Mouse (Mus musculus): ENCODE data around the gene Spx.

Gene Spx

DNA sequence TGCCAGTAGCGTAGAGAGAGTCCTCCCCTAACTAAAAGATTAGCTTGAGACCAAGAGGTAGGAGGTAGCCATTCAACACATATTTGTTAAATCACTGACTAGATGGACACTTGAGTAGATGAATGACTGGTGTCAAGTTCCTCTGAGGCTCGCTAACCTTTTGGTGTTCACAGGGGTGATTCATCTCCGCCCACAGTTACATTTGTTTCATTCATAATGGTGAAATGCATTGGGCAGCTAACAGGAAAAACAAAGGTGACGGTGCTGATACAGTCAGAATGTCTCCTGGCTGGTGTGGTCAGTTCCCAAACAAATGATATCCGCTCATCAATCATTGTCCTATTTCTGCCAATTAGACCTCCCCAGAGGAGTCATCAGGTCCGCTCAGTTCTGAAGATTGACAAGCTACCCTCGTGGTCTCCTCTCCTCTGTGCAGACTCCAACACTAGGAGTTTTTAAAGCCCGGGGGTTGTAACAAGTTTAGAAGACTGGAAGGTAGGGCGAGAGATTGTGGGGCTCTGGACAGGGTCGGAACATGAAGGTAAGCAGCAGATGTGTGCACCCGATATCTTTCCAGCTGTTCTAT is at the start of gene Spx:
TSS of gene Spx (plus strand) at position 536 of the 586 bp plus-strand sequence.
- no peak for DNase-seq (ENCODE audit: low spot score)

DNA sequence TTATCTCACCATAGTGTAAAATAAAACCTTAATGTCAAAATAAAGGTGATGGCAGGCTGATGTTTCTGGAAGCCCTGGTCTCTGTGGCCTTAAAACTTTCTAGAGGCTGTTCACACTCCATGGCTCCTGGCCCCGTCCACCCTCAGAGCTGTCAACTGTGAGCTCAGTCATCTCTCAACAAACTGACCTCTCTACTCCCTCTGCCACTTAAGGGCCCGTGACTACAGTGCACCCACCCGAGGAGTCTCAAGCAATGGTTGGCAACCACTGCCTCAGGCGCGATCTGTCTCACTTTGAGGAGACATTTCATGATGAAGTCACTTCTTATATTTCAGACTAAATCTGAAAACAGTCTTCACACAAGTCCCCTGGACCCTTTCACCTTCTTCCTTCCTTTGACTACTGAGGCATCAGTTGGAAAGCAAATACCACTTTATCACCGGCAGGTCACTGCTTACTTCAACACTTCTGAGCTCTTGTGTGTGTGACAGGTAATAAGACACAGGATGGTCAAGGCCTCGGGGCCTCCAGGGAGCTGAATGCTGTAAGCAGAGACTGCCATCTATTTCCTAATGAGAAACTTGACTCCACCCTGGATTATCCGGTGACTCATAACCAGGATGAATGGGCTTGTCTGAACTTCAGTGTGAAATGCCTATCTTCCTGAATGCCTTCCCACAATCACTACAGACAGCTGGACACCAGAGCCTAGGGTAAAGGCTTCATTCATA is 47.3 kb upstream of the Spx start:
- no peak for DNase-seq (ENCODE audit: low spot score)

DNA sequence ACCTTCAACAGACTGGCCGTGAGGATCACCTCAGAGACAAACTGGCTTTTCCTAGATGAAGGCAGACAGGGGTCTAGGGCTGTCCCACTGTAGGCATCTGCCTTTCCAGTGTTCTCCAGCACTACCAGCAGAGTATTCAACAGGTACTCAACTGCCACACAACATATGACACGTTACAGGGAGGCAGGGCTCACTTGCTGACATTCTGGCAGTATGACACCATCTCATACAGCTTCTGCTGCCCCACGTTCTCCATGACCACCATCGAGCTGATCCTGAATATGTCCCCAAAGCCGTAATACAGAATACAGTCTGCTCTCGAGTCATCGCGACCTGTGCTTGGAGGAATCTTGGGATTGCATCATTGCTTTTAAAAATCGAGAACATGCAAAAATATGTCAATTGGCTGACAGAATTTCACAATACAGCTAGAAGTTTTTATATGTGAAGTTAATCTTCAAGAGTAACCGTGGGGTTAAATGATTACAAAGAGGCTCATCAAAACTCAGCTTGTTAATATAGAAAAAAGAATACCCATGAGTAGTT is 46.7 kb upstream of the Spx start:
- DNase-seq (ENCODE audit: low spot score), result no peak

DNA sequence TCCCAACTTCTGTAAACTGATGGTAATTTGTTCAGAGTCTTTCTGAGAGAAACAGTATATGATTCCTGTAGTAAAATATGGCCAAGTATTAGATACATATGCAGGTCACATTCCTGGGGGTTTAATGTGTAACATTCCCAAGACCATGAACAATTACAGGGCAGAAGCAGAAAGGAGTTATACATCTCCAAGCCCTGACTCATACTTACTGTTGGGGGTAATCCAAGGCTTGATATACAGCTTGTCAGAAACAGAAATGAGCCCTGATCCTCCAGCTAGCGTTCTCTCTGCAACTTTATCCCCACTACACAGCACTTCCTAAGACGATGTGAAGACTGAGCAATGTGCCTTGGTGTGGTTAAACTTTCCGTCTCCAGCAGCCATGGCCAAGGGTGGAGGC is 45.7 kb upstream of the Spx start:
- no peak for DNase-seq (ENCODE audit: low spot score)

DNA sequence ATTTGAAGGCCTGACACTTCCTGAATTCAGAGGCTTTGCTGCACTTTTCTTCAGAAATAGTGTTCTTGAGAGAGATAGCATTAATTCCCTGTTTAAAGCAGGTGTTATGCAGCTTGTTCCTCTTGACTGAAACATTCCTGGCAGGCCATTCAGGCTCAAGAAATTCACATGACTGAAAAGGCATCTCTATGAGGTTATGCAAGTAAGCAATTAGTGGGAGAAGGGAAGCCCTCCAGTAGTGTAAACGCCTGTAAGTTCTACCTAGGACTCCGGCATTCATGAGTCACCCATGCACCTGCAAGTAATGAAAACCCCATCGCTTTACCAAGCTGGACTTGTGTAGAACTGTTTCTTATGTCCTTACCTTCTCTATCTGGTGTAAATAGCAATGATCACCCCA is 43.7 kb upstream of the Spx start:
- no peak for DNase-seq (ENCODE audit: low spot score)

DNA sequence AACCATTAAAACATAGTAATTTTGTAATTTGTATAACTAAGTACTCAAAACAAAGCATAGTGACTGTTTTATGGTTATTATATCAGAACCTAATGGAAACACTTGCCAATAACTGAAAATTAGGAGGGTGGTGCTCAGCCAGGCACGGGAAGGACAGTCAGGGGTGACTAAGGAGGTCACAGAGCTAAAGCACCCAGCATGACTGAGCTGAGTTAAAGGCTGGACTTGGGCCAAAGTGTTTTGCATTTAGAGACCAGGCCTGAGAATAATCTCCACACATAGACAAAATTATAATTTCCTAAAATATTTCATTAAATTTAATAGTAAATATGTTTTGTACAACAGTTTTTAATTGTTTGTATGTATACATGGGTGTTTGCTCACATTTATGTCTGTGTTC is 36.2 kb upstream of the Spx start:
- no peak for DNase-seq (ENCODE audit: low spot score)

DNA sequence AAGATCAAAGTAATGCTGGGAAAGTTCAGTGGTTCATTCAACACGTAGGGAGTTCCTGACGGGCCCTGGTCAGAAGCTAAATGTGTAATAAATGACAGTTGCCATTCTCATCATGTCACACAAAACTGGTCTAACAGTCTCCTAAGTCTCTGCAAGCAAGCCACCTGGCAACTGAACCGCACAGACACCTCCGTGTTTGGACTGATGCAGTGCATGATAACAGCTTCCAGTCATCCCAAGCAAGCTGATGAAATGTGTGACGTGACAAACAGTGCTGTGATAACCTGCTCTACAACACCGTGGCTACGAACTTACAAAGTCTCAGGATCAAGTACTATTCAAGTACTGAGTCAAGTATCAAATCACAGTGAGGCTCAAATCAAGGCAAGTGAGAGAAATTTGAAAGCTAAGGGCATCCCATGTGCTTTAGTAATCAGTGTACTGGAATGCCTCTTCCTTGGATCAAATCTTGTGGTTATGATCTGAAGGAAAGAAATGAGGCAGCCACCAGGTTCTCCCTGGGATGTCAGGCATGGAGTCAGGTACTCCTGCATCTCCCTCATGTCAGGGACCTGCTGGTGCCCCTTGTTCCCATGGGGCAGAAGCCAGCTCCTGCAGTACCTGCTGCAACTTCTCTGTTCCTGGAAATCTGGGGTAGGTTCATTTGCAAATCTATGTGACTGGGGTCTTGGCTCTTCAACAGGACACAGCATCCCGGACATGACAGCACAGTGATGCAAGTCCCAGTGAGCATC is 34.5 kb upstream of the Spx start:
- no peak for DNase-seq (ENCODE audit: low spot score)

DNA sequence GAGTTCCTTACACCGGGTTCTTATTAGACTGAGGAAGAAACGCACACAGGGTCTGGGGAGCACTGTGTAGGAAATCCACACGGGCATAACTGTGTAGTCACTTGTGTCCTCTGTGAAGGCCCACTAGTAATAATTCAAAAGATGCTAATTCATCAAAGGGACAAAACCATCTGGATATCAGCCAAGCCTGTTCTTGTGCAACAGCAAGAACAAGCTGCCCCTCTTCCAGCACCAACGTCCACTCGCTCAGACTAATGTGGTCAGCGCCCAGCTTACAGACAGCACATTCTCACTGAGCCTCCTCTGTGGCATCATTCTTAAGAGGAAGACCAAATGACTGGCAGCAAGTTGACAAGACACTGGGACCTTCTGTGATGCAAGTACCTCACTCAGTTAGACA is 33.3 kb upstream of the Spx start:
- no peak for DNase-seq (ENCODE audit: low spot score)

DNA sequence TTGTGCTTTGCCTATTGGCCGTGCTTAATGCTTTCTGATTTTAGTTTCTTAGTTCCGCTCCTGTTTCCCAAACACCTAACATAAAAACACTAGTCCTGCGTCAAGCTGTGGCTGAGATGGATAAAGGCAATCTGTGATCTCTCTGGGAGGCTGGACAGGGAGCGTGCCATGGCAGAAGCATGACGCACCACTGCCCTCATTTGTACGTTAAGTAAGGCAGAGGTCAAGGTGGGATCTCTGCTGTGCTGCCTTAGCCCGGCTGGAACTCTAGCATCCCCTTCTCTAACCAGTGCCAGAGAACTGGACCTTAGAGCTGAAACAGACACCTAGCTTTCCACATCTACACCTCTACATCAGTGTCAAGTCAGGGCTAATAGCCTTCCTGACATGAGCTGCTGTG is 31.6 kb upstream of the Spx start:
- DNase-seq (ENCODE audit: low spot score), result no peak

DNA sequence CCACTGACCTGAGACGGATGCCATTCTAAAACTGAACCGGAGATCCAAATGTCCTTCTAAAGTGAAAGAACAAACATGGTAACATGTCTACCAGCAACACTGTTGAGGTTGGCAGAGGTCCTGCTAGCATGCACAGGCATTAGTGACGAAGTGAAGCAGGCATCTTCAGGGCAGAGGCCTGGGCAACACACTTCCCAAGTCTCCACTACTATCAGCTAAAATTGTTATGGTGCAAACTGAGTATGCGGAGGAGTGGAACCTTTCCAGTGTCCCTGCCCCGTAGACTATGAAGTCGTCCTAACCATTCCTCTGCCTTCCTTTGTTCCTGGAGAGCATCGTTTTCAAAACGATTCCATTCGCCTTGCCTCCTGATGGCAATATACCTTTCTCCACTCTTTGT is 28.7 kb upstream of the Spx start:
- no peak for DNase-seq (ENCODE audit: low spot score)

DNA sequence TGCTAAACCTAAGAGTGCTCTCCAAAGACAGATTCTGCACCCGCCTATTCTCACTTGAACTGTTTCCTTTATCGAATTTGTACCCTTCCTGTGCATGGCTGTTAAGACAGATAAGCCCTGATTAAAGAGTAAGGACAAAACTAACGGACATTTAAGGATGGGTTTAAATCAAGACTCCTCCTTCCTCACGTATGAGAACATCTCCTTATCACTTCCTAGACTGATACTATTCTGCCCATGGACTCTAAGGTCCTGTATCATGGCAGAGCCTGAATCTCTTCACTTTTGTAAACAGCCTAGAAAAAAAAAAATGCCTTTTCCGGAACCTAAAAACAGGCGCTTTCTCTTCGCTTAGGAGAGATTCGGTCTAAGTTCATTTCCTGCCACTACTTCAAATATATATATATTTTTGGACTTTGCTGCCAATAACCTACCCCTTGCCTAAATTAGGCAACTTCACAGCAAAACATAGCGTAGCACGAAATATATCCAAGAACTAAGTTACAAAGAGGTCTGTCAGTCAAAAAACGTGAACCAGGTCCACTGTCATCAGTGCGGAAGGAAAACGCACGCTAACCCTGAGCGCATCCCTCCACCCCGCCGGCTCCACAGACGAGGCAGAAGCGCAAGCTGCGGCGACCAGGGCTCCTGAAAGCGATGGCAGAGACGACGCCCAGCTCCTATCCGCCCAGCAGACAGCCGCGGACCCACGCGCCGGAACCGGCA is 26.8 kb upstream of the Spx start:
- DNase-seq (ENCODE audit: low spot score), result no peak

DNA sequence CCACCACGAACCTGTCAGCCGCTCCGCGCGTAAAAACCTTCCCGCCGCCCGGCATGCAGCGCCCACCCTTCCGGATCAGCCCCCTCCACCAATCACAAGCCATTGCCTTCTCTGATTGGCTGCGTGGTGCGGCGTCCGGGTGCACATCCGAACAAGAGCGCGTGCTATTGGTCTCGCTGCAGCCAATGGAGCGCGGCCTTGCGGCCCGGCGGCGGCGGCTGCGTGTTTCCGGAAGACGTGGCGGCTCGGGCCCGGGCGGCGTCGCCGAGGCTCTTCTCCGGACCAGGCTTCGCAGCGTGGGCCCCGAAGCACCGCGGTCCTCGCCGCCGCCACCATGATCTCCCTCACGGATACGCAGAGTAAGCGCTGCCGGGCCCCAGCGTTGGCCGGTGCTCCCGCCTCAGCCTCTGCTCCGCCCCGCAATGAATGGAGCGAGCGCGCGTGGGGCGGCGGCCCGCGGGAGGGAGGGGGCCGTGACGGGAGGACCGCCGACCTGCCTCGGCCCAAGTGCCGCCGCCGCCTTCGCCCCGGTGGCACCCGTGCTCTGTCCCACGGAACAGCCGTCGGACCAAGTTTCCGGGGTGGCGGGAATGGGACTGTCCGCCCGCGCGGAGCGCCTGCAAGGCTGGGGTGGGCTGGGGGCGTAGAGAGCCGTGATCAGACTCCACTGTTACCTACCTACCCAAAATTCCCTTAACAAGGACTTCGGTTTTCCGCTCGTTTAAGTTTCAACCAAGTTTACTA is 26.1 kb upstream of the Spx start, which contains the start of the genes Recql and Golt1b:
TSS of gene Recql (minus strand) at position 77 of the 744 bp plus-strand sequence.
TSS of gene Golt1b (plus strand) at position 211 of the 744 bp plus-strand sequence.
- DNase-seq (ENCODE audit: low spot score), result peak; percentile 99

DNA sequence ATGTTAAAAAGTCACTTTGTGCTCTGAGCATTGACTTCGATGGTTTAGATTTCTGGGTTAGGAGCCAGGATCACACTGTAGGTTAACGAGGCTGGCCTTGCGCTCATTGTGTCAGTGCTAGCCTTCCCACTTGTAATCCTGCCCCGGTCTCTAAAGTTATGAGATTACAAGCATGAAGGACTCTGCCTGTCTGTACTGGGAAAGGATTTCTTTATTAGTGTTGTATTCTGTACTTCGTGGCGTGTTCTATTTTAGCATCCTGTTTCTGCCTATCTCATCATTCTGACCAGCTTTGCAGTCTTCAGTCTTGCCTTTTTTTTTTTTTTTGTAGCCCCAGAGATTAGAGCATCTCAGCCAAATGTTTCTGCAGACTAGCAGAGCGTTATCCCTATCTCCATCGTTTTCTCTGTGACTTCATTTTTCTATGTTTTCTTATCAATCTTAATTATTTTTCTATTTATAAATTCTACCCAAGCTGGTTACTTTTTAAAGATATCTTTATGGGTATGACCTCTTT is 25.4 kb upstream of the Spx start:
- no peak for DNase-seq (ENCODE audit: low spot score)

DNA sequence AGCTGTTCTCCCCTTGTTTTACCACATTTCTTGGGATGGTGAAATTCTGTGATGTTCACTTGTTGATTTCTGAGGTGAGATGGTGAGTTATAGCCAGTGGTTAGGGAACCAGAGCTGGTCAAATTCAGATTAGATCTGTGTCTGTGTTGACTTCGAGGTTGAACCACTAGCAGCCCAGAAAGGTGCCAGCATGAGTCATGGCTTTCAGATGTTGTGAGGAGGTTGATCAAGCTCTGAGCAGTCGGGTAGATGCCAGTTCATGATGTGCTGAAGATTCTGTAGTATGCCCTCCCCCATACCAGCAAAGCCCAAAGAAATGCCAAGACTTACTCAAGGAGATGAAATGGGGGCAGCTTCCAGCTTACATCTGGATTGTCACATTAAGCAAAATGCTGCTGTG is 24.1 kb upstream of the Spx start:
- DNase-seq (ENCODE audit: low spot score), result no peak

DNA sequence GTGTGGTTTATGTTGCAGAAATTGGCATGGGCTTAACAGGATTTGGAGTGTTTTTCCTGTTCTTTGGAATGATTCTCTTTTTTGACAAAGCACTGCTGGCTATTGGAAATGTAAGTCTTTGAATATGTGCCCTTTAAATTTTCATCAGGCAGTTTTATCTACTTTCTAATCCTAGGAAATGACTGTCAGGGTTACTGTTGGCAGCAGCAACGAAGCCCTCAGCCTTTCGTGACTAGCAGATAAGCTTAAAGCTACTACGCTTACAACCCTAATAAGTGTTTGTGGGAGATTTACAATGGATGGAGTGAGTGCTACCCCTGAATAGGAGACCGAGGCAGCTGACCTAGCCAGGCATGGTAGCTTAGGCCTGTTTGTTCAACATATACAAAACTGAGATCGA is 20.9 kb upstream of the Spx start:
- DNase-seq (ENCODE audit: low spot score), result no peak

DNA sequence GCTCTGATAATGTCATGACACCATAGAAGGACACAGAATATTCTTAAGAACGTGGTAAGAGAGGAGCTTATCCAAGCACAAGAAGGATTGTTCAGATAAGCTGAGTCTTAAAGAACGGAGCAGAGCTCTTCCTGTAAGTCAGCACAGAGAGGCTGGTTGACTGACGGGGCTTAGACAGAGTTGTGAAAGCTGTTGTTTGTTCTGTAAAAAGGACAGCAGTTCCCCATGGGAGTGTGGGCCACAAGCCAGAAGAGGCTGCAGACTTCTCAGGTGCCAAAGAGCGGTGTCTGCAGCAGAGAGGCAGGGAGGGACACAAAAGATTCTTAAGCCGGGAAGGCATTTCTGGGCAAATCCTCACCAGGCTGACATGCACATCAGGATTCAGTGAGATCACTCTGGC is 18.6 kb upstream of the Spx start:
- DNase-seq (ENCODE audit: low spot score), result no peak

DNA sequence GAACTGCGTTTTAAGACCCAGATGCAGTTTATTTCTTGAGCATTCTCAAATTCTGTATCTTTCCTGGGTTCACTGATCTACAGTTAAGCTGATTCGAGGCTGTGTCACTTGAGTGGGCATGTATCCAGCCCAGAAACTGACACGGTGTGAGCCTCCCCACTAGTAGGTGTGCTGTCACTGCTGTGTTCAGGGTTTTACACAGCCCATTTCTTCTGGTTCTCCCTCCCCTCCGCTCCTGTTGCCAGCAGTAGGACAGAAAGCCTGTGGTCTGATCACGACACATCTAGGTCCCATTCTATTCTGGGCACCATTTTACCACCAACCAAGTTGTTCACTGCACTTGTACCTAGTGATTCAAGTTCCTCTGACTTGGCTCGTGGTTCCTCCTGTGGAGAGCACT is 17.5 kb upstream of the Spx start:
- no peak for DNase-seq (ENCODE audit: low spot score)

DNA sequence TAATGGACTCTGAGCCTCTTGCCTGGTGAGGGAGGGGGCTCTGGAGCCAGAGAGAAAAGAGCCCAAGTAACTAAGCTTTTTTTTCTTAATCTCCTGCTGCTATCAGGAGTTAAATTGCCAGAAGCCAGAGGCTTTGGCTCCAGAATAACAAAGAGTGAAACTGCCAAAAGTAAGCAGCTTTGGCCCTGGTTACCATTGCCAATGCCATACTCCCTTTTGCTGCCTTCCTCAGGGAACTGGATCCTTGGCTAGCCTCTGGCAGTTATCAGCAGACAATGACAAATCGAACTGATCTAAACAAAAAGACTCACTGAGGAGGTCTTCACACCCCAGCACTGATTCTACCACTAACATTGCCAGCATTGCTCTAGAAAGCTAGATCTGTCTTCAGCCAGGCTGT is 2.1 kb upstream of the Spx start:
- no peak for DNase-seq (ENCODE audit: low spot score)

DNA sequence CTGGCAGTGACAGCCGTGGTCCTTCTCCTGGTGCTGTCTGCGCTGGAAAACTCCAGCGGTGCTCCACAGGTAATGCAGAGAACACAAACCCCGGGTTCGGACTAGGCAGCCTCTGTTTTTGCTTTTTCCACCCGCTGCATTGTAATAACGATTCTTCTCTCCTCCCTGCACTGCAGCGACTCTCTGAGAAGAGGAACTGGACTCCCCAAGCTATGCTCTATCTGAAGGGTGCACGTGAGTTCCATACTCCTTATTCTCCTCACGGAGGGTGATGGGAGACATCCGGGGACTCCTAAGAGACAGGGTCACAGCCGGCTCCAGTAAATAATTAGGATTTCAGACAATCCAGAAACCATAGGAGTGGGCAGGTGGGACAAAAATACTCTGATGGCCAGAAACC is 604 bp downstream of the Spx start:
- peak; percentile 22 for DNase-seq (ENCODE audit: low spot score)

DNA sequence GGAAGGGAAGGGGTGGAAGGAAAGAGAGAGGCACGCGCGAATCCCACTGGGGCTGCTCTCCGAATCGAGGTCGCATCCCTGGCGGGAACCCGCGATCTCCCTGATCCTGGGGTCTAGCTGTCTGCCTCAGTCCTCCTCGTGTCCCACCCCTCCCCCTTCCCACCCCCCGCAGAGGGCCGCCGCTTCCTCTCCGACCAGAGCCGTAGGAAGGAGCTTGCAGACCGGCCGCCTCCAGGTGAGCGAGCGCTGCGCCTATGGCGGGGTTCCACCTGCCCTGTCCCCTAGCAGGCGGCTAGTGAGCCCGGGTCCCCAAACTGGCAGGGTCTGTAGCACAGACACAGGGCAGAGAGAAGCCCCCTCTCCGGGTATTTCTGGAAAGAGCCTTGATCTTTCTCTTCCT is 1.4 kb downstream of the Spx start:
- DNase-seq (ENCODE audit: low spot score), result peak; percentile 32

DNA sequence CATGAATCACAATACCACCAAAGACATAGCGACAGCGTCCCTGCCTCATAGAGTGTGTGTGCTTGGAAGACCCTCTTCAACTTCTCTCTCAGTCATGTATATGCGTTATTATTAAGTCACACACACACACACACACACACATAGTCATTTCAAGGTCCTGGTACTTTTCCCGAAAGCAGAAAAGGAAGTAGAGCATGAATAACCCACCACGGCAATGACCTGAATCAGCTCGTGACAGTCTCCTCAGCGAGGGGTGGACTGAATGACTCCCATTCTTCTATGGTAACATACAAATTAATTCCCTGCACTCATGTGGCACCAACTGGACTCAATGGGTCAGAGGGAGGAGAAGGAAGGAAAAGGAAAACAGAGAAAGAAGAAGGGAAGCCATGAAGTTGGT is 11.7 kb downstream of the Spx start:
- peak; percentile 52 for DNase-seq (ENCODE audit: low spot score)
